Mouse (Mus musculus): Measurements from ENCODE around the gene Ccna1. TPM values are rescaled to one million over a fixed set of nuclear protein-coding genes. Genes with fewer than 3 reads are reported as not detected.

Ccna1 gene
- 0.86 and 1.3 TPM in 2 replicates for polyA plus RNA-seq (2015; fragmentation: Nextera tagmentation; extraction: Ambion mirVana)

DNA sequence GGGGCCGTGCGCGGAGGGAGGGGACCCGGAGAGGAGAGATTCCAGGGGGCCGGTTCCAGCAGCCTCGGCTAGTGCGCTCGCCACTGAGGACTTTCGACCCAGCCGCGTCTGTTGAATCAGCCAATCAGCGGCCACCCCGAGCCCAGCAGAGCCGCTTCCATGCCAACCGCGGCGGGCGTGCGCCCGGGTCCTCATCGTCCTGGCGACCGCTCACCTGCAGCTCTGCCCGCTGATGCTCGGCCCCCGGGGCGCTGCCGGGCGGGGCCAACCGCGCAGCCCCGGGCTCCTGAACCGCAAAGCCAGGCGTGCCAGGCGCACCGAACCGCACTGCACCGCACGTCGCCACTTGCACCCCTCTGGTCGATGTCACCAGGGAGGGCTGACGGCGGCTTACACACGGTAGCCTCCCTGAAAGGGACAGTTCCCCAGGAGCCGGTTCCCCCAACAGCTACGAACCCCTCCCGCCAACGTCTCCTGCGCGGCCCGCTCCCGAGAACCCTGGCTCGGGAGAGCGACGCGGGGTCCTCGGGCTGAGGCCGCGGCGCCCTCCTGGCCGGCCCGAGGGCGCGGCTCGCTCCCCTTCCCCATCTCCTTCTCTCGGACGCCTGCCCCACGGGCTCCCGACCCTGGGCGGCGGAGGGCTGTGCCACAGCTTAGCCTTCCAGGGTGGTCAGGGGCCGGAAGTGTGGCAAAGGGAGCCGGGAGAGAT is at the start of gene Ccna1:
TSS of gene Ccna1 (minus strand) at position 464 of the 709 bp plus-strand sequence.
- ATAC-seq, result peak; percentile 94
- Histone ChIP-seq H3K36me3 (ENCODE audit: control insufficient read depth, insufficient read depth) (no peaks in the 10 kb centered on the region), H3K27me3 (replicated peaks; ENCODE audit: control insufficient read depth, insufficient read depth, low read length) (peaks cover 10% of the 10 kb centered on the region; the same call in 1 of the 2 replicates), H3K9me3 (ENCODE audit: control insufficient read depth) (no peaks in the 10 kb centered on the region), H3K27ac (ENCODE audit: low read depth, low read length) (no peak within 1 kb of the TSS), H3K4me1 (replicated peaks; ENCODE audit: control insufficient read depth, insufficient read depth, low read length) (peaks cover 4% of the 10 kb centered on the region), H3K4me3 (ENCODE audit: low read depth, low read length) (peak within 1 kb of the TSS; percentile 44), H3K4me2 (replicated peaks; ENCODE audit: low read depth) (peak within 1 kb of the TSS; percentile 78), H3K9ac (ENCODE audit: low read depth, low read length) (peak within 1 kb of the TSS; percentile 18; the same call in 1 of the 2 replicates)
- under 1% methylated on average over 70 of the region's 73 CpGs for WGBS
- TF ChIP-seq CTCF (IDR thresholded peaks at IDR 0.05; ENCODE audit: low read depth), result no peak

DNA sequence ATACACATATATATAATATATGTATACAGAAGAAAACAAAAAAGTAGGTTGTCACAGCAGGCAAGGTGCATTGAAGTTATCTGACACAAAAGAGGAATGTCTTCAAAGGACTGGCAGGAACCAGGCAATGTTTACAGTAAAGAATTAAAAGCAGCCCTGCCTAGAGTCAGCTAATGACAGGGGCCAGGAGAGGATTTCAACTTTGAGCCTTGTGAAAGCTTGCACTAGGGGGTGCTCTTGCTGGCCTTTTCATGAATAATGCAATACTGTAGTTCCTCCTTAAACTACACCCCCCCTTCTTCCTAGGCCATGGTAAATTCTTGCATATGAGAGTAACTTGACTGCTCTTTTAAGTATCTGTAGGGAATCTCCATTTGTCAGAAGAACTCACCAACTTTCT is 45.8 kb upstream of the Ccna1 start:
- Histone ChIP-seq H3K4me3 (ENCODE audit: low read depth, low read length) (no peak overlapping the region), H3K4me2 (replicated peaks; ENCODE audit: low read depth) (no peak overlapping the region), H3K9me3 (ENCODE audit: control insufficient read depth) (no peaks in the 10 kb centered on the region), H3K36me3 (ENCODE audit: control insufficient read depth, insufficient read depth) (no peaks in the 10 kb centered on the region), H3K9ac (ENCODE audit: low read depth, low read length) (no peak overlapping the region), H3K4me1 (replicated peaks; ENCODE audit: control insufficient read depth, insufficient read depth, low read length) (no peaks in the 10 kb centered on the region), H3K27me3 (replicated peaks; ENCODE audit: control insufficient read depth, insufficient read depth, low read length) (no peaks in the 10 kb centered on the region), H3K27ac (ENCODE audit: low read depth, low read length) (no peak overlapping the region)
- peak; percentile 40 for TF ChIP-seq CTCF (IDR thresholded peaks at IDR 0.05; ENCODE audit: low read depth)
- ATAC-seq, result no peak

DNA sequence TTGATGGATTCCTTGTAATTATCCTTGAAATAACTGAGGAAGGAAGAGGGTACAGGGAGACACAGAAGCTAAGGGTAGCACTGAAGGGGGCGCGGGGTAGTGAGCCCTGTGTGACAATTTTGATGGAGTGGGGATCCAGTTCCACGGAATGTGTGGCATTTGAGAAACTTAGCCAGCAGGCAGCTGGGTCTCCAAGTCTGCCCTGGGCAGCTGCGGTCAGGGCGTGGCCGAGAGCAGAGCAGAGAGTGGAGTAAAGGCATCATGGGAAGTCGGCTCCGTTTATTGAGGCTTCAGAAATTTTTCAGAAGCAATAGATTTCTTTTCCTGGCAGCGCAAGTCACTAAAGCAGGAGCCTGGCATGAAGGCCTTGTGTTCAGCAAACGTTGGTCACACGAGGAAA is 43.7 kb upstream of the Ccna1 start:
- H3K27ac ChIP-seq (ENCODE audit: low read depth, low read length), result no peak overlapping the region
- WGBS, result 51% methylated on average over 11 of the region's 11 CpGs
- no peak for TF ChIP-seq CTCF (IDR thresholded peaks at IDR 0.05; ENCODE audit: low read depth)
- H3K4me1 ChIP-seq (replicated peaks; ENCODE audit: control insufficient read depth, insufficient read depth, low read length), result no peaks in the 10 kb centered on the region
- H3K4me2 ChIP-seq (replicated peaks; ENCODE audit: low read depth), result no peak overlapping the region
- H3K27me3 ChIP-seq (replicated peaks; ENCODE audit: control insufficient read depth, insufficient read depth, low read length), result no peaks in the 10 kb centered on the region
- no peak for ATAC-seq
- no peak overlapping the region for H3K4me3 ChIP-seq (ENCODE audit: low read depth, low read length)
- no peaks in the 10 kb centered on the region for H3K9me3 ChIP-seq (ENCODE audit: control insufficient read depth)
- H3K36me3 ChIP-seq (ENCODE audit: control insufficient read depth, insufficient read depth), result no peaks in the 10 kb centered on the region
- no peak overlapping the region for H3K9ac ChIP-seq (ENCODE audit: low read depth, low read length)

DNA sequence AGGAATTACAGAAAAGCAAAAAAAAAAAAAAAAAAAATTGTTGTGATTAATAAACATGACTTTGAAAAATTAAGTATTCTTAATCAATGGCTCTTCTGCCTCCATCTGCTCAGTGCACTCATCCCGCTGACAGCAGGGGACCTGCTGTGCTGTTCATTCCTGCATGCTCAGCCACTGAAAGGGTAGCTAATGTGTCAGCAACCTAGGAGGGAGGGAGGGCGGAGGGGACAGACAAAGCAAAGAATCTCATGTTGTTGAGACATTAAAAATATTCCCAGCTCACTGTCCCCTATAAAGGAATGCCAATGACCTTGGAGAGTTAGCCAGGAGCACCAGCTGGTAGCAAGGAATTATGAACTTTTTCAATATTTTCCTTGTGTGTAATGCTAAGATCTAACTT is 42.7 kb upstream of the Ccna1 start:
- no peaks in the 10 kb centered on the region for H3K27me3 ChIP-seq (replicated peaks; ENCODE audit: control insufficient read depth, insufficient read depth, low read length)
- H3K36me3 ChIP-seq (ENCODE audit: control insufficient read depth, insufficient read depth), result no peaks in the 10 kb centered on the region
- no peak for TF ChIP-seq CTCF (IDR thresholded peaks at IDR 0.05; ENCODE audit: low read depth)
- H3K4me3 ChIP-seq (ENCODE audit: low read depth, low read length), result no peak overlapping the region
- no peak overlapping the region for H3K27ac ChIP-seq (ENCODE audit: low read depth, low read length)
- WGBS, result 82% methylated on average over 2 of the region's 2 CpGs
- ATAC-seq, result no peak
- no peaks in the 10 kb centered on the region for H3K9me3 ChIP-seq (ENCODE audit: control insufficient read depth)
- H3K4me1 ChIP-seq (replicated peaks; ENCODE audit: control insufficient read depth, insufficient read depth, low read length), result no peaks in the 10 kb centered on the region
- no peak overlapping the region for H3K9ac ChIP-seq (ENCODE audit: low read depth, low read length)
- no peak overlapping the region for H3K4me2 ChIP-seq (replicated peaks; ENCODE audit: low read depth)

GRCm38 (mm10) chr3:55097186-55097585 is 41.9 kb upstream of the Ccna1 start:
- H3K36me3 ChIP-seq (ENCODE audit: control insufficient read depth, insufficient read depth), result no peaks in the 10 kb centered on the region
- H3K4me3 ChIP-seq (ENCODE audit: low read depth, low read length), result no peak overlapping the region
- H3K27ac ChIP-seq (ENCODE audit: low read depth, low read length), result no peak overlapping the region
- no peak overlapping the region for H3K9ac ChIP-seq (ENCODE audit: low read depth, low read length)
- 92% methylated on average over 2 of the region's 2 CpGs for WGBS
- no peak for ATAC-seq
- H3K4me2 ChIP-seq (replicated peaks; ENCODE audit: low read depth), result no peak overlapping the region
- H3K27me3 ChIP-seq (replicated peaks; ENCODE audit: control insufficient read depth, insufficient read depth, low read length), result no peaks in the 10 kb centered on the region
- no peaks in the 10 kb centered on the region for H3K9me3 ChIP-seq (ENCODE audit: control insufficient read depth)
- no peaks in the 10 kb centered on the region for H3K4me1 ChIP-seq (replicated peaks; ENCODE audit: control insufficient read depth, insufficient read depth, low read length)
- TF ChIP-seq CTCF (IDR thresholded peaks at IDR 0.05; ENCODE audit: low read depth), result no peak

GRCm38 (mm10) chr3:55096655-55097005 is 41.3 kb upstream of the Ccna1 start:
- Histone ChIP-seq H3K4me3 (ENCODE audit: low read depth, low read length) (no peak overlapping the region), H3K9ac (ENCODE audit: low read depth, low read length) (no peak overlapping the region), H3K4me2 (replicated peaks; ENCODE audit: low read depth) (no peak overlapping the region), H3K27ac (ENCODE audit: low read depth, low read length) (no peak overlapping the region), H3K4me1 (replicated peaks; ENCODE audit: control insufficient read depth, insufficient read depth, low read length) (no peaks in the 10 kb centered on the region), H3K36me3 (ENCODE audit: control insufficient read depth, insufficient read depth) (no peaks in the 10 kb centered on the region), H3K27me3 (replicated peaks; ENCODE audit: control insufficient read depth, insufficient read depth, low read length) (no peaks in the 10 kb centered on the region), H3K9me3 (ENCODE audit: control insufficient read depth) (no peaks in the 10 kb centered on the region)
- WGBS, result 43% methylated on average over 2 of the region's 2 CpGs
- ATAC-seq, result peak; percentile 56
- TF ChIP-seq CTCF (IDR thresholded peaks at IDR 0.05; ENCODE audit: low read depth), result no peak

Data from intestine, postnatal 0 days (tissue).